Comparison of ENCODE assay signal across 26 mouse cellular contexts in genomic region chr2:179488526-179489139, GRCm38 (mm10). TPM values are rescaled to one million over a fixed set of nuclear protein-coding genes. Genes with fewer than 3 reads are reported as not detected.
DNase-seq lines count a peak whose midpoint lies in the region; ATAC-seq and TF ChIP-seq lines count a peak whose summit lies in the region.
"Had no signal": no experiment of that assay in that cellular context is flagged by ENCODE, and none has a peak within 500 bp of the region (broad histone marks: within the 10 kb centered on the region; RNA-seq: fewer than 3 reads in every experiment).

No protein-coding gene starts in this region.

- H3K4me2 ChIP-seq in midbrain, embryonic 16.5 days (ENCODE audit: low read length), result no peak overlapping the region
- H3K4me2 ChIP-seq in midbrain, embryonic 11.5 days, result no peak overlapping the region
- no peak overlapping the region for H3K4me2 ChIP-seq in forebrain, embryonic 16.5 days (ENCODE audit: low read length)
- H3K4me2 ChIP-seq in limb, embryonic 12.5 days, result no peak overlapping the region
- H3K4me2 ChIP-seq: intestine, embryonic 15.5 days; liver, embryonic 11.5 days had no signal

- no peak overlapping the region for H3K9ac ChIP-seq in midbrain, embryonic 16.5 days (ENCODE audit: low read depth, low read length)
- no peak overlapping the region for H3K9ac ChIP-seq in midbrain, embryonic 11.5 days (ENCODE audit: low read length)
- no peak overlapping the region for H3K9ac ChIP-seq in forebrain, embryonic 16.5 days (replicated peaks; ENCODE audit: low read depth, low read length)
- H3K9ac ChIP-seq in limb, embryonic 12.5 days (replicated peaks), result no peak overlapping the region
- H3K9ac ChIP-seq: intestine, embryonic 15.5 days had no signal

- H3K27ac ChIP-seq in midbrain, embryonic 16.5 days (ENCODE audit: low read length), result no peak overlapping the region
- H3K27ac ChIP-seq in midbrain, embryonic 11.5 days (ENCODE audit: low read depth, low read length), result no peak overlapping the region
- H3K27ac ChIP-seq in forebrain, embryonic 16.5 days (ENCODE audit: low read length), result no peak overlapping the region
- peak overlapping the region; percentile 9; the same call in 1 of the 2 replicates for H3K27ac ChIP-seq in limb, embryonic 12.5 days
- H3K27ac ChIP-seq: embryonic facial prominence, embryonic 10.5 days; intestine, embryonic 15.5 days had no signal

- ATAC-seq in midbrain, embryonic 16.5 days, result peak; percentile 44; the same call in 1 of the 2 replicates
- no peak for ATAC-seq in midbrain, embryonic 11.5 days (ENCODE audit: low FRiP score)
- ATAC-seq in forebrain, embryonic 16.5 days, result peak; percentile 63; the same call in 1 of the 2 replicates
- peak; percentile 43; the same call in 1 of the 2 replicates for ATAC-seq in limb, embryonic 12.5 days (ENCODE audit: insufficient number of reproducible peaks, insufficient read depth, low FRiP score, low TSS enrichment, low read depth)
- ATAC-seq: intestine, embryonic 15.5 days had no signal

- H3K27me3 ChIP-seq in midbrain, embryonic 16.5 days (ENCODE audit: control insufficient read depth, insufficient read depth, low read depth, low read length), result no peaks in the 10 kb centered on the region
- no peaks in the 10 kb centered on the region for H3K27me3 ChIP-seq in midbrain, embryonic 11.5 days (ENCODE audit: control insufficient read depth, insufficient read depth, low read length)
- H3K27me3 ChIP-seq in forebrain, embryonic 16.5 days (replicated peaks; ENCODE audit: control insufficient read depth, insufficient read depth, low read length), result no peaks in the 10 kb centered on the region
- peaks cover 3% of the 10 kb centered on the region; the same call in 1 of the 2 replicates for H3K27me3 ChIP-seq in limb, embryonic 12.5 days
- H3K27me3 ChIP-seq: intestine, embryonic 15.5 days had no signal

- WGBS in midbrain, embryonic 16.5 days, result 64% methylated on average over 21 of the region's 21 CpGs
- WGBS in midbrain, embryonic 11.5 days, result 88% methylated on average over 21 of the region's 21 CpGs
- WGBS in forebrain, embryonic 16.5 days, result 42% methylated on average over 21 of the region's 21 CpGs
- 63% methylated on average over 21 of the region's 21 CpGs for WGBS in limb, embryonic 12.5 days

- H3K4me1 ChIP-seq in midbrain, embryonic 16.5 days (ENCODE audit: control insufficient read depth, insufficient read depth, low read length), result peaks cover 10% of the 10 kb centered on the region; the same call in 1 of the 2 replicates
- H3K4me1 ChIP-seq in midbrain, embryonic 11.5 days (ENCODE audit: control insufficient read depth, insufficient read depth, low read length), result no peaks in the 10 kb centered on the region
- peaks cover 18% of the 10 kb centered on the region for H3K4me1 ChIP-seq in forebrain, embryonic 16.5 days (replicated peaks; ENCODE audit: control insufficient read depth, insufficient read depth, low read length)
- H3K4me1 ChIP-seq in limb, embryonic 12.5 days (replicated peaks), result peaks cover 14% of the 10 kb centered on the region
- H3K4me1 ChIP-seq: intestine, embryonic 15.5 days had no signal

- TF ChIP-seq CTCF in brain, embryonic 14.5 days (IDR thresholded peaks at IDR 0.05; ENCODE audit: borderline replicate concordance, extremely low read depth, insufficient read depth, insufficient read length), result no peak

- no peak for TF ChIP-seq POLR2A in brain, embryonic 14.5 days (IDR thresholded peaks at IDR 0.05; ENCODE audit: borderline replicate concordance, extremely low read depth, insufficient read depth, insufficient read length, poor library complexity, severe bottlenecking)

- DNase-seq in midbrain, embryonic 11.5 days (ENCODE audit: low spot score, missing footprints), result no peak
- peak; percentile 86 for DNase-seq in brain, embryonic 14.5 days (ENCODE audit: low read depth)
- no peak for DNase-seq in adrenal gland, adult 18-20 months (ENCODE audit: low spot score in 2 of 2)
- DNase-seq in adrenal gland, postnatal 4 days (ENCODE audit: low spot score in 2 of 2), result no peak
- DNase-seq in B cell, adult 2 months, result no peak
- DNase-seq: adrenal gland, postnatal 36 days; cerebellum, adult 2 months; gastrocnemius, postnatal 10 days; heart, adult 18-20 months; heart, postnatal 36 days; kidney, adult 9 months; kidney, postnatal 36 days; lung, adult 18-20 months; lung, postnatal 14 days; thymus, adult 2 months had no signal

- H3K36me3 ChIP-seq in midbrain, embryonic 16.5 days (ENCODE audit: control insufficient read depth, insufficient read depth, low read length), result no peaks in the 10 kb centered on the region
- no peaks in the 10 kb centered on the region for H3K36me3 ChIP-seq in midbrain, embryonic 11.5 days (ENCODE audit: control insufficient read depth, insufficient read depth, low read length)
- no peaks in the 10 kb centered on the region for H3K36me3 ChIP-seq in forebrain, embryonic 16.5 days (ENCODE audit: control insufficient read depth, insufficient read depth)
- H3K36me3 ChIP-seq in limb, embryonic 12.5 days, result no peaks in the 10 kb centered on the region
- H3K36me3 ChIP-seq: embryonic facial prominence, embryonic 10.5 days; G1E; intestine, embryonic 15.5 days had no signal

- no peaks in the 10 kb centered on the region; the same call in 1 of the 2 replicates for H3K9me3 ChIP-seq in midbrain, embryonic 16.5 days (replicated peaks; ENCODE audit: control insufficient read depth, low read length, poor library complexity, severe bottlenecking)
- no peaks in the 10 kb centered on the region for H3K9me3 ChIP-seq in midbrain, embryonic 11.5 days (ENCODE audit: control insufficient read depth, low read length)
- no peaks in the 10 kb centered on the region for H3K9me3 ChIP-seq in forebrain, embryonic 16.5 days (ENCODE audit: control insufficient read depth, low read length)
- 0 out of 2 replicates have a peak, but pooled peaks cover 4% of the 10 kb centered on the region for H3K9me3 ChIP-seq in limb, embryonic 12.5 days
- H3K9me3 ChIP-seq: embryonic facial prominence, embryonic 10.5 days; intestine, embryonic 15.5 days had no signal

- H3K4me3 ChIP-seq in midbrain, embryonic 16.5 days (ENCODE audit: low read depth, low read length), result no peak overlapping the region
- H3K4me3 ChIP-seq in midbrain, embryonic 11.5 days (ENCODE audit: low read depth, low read length), result no peak overlapping the region
- H3K4me3 ChIP-seq in forebrain, embryonic 16.5 days (replicated peaks; ENCODE audit: low read length), result no peak overlapping the region
- H3K4me3 ChIP-seq in limb, embryonic 12.5 days (replicated peaks), result no peak overlapping the region
- H3K4me3 ChIP-seq: embryonic facial prominence, embryonic 10.5 days; intestine, embryonic 15.5 days had no signal

RNA-seq across cellular contexts. Expression of gene Cdh4, which starts 46.4 kb away (rescaled TPM):
- polyA plus RNA-seq in midbrain, embryonic 16.5 days (2015; fragmentation: Nextera tagmentation; extraction: Ambion mirVana), result 60.1 and 63.4 TPM in 2 replicates
- polyA plus RNA-seq in midbrain, embryonic 11.5 days (2014; fragmentation: Nextera tagmentation; extraction: Ambion mirVana), result 6.8 and 8.5 TPM in 2 replicates
- polyA plus RNA-seq in brain, embryonic 14.5 days (2012; rRNA removed), result 32.0 and 48.4 TPM in 2 replicates
- polyA plus RNA-seq in forebrain, embryonic 16.5 days (2015; fragmentation: Nextera tagmentation; extraction: Ambion mirVana), result 57.4 and 59.4 TPM in 2 replicates
- 9.3 and 10.5 TPM in 2 replicates for polyA plus RNA-seq in limb, embryonic 12.5 days (2016; fragmentation: Nextera tagmentation; extraction: Ambion mirVana)
- total RNA-seq in adrenal gland, adult 18-20 months (2021), result 1 to 10 TPM; 2.6 to 4.3 TPM
- 1 to 10 TPM; 6.8 to 7.7 TPM for total RNA-seq in adrenal gland, postnatal 4 days (2021)
- total RNA-seq: common myeloid progenitor, adult 5-6 weeks; megakaryocyte, adult 5-6 weeks; monocyte, adult 5-6 weeks; neutrophil, adult 5-6 weeks had no signal
- polyA plus RNA-seq: G1E had no signal
